Mouse (Mus musculus): ENCODE data around the gene Ntrk3. TPM values are rescaled to one million over a fixed set of nuclear protein-coding genes. Genes with fewer than 3 reads are reported as not detected.

The Ntrk3 gene
- polyA plus RNA-seq, 1 experiment from 2014 or later: 1.3 TPM

DNA sequence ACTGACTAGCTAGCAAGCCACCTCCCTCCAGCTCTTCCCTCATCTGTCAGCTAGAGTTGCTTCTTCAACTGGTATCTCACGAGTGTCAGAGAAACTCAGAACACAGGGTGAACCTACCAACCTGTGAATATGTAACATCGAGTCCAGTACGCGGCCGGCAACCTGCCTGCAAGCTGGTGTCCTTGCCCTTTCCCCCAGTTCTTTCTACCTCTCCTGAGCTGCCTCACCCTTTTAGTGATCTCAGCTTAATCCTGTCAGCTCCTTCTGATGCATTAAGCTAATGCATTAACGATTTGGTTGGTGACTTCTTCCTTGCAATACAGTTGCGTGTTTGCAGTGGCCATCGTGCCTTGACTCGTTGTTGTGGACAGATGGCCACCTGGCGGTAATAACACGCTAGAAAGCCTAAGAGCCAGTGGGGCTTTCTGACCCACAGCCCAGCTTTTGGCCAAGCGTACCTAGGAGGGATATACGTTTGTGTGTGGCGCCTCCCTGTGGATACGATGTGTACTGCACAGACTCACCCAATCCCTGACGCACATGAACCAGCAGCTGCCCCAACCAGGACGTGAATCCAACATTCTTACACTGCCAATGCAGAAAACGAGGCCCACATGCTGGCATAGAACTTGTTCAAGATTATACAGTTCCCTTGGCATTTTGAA lies 28.3 kb upstream of the Ntrk3 start:
- H3K4me1 ChIP-seq (ENCODE audit: control insufficient read depth in 2 of 2, insufficient read depth in 2 of 2, low read length in 2 of 2): no peaks in the 10 kb centered on the region; a peak in 1 of 4 replicates
- peaks cover 11% of the 10 kb centered on the region for H3K27me3 ChIP-seq (ENCODE audit: control insufficient read depth, insufficient read depth, low read length)
- H3K36me3 ChIP-seq (ENCODE audit: control insufficient read depth, insufficient read depth, low read length): no peaks in the 10 kb centered on the region
- no peak overlapping the region for H3K9ac ChIP-seq (ENCODE audit: low read length)
- WGBS: 21% methylated on average over 18 of the region's 18 CpGs
- ATAC-seq (ENCODE audit: insufficient number of reproducible peaks, insufficient read depth, low FRiP score, low read depth): no peak
- no peaks in the 10 kb centered on the region for H3K9me3 ChIP-seq (ENCODE audit: control insufficient read depth, low read length)
- 0 out of 2 replicates have a peak overlapping the region, but pooled peaks have one; percentile 25 for H3K4me2 ChIP-seq (ENCODE audit: low read length)
- H3K4me3 ChIP-seq (ENCODE audit: control insufficient read depth in 1 of 2, insufficient read depth in 1 of 2, low read depth in 1 of 2, low read length in 2 of 2): no peak overlapping the region
- no peak overlapping the region for H3K27ac ChIP-seq (replicated peaks in 1 of 2; ENCODE audit: control insufficient read depth in 1 of 2, insufficient read depth in 1 of 2, low read depth in 2 of 2, low read length in 2 of 2)

DNA sequence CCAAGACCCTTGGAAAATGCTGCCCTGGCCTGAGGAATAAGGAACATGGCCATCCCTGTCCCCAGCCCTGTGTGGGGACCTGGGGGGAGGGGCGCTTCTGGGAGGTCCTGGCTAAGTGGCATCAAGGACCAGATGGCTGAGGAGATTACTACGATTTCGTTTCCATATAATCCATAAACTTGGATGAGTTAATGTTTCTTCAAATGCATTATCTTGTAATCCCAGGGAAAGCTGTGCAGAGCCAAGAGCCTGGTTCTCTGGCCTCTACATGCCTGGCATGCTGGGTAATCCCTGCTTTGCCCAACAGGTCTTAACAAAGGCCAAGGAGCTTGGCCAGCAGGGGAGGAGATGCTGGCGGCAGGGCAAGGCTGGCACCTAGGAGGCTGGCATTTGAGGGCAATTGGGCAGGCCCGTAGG lies 27.4 kb upstream of the Ntrk3 start:
- H3K27ac ChIP-seq (replicated peaks in 1 of 2; ENCODE audit: control insufficient read depth in 1 of 2, insufficient read depth in 1 of 2, low read depth in 2 of 2, low read length in 2 of 2): no peak overlapping the region
- no peaks in the 10 kb centered on the region for H3K9me3 ChIP-seq (ENCODE audit: control insufficient read depth, low read length)
- H3K4me3 ChIP-seq (ENCODE audit: control insufficient read depth in 1 of 2, insufficient read depth in 1 of 2, low read depth in 1 of 2, low read length in 2 of 2): no peak overlapping the region
- WGBS: 70% methylated on average over 5 of the region's 5 CpGs
- no peaks in the 10 kb centered on the region; a peak in 1 of 4 replicates for H3K4me1 ChIP-seq (ENCODE audit: control insufficient read depth in 2 of 2, insufficient read depth in 2 of 2, low read length in 2 of 2)
- ATAC-seq (ENCODE audit: insufficient number of reproducible peaks, insufficient read depth, low FRiP score, low read depth): no peak
- peaks cover 11% of the 10 kb centered on the region for H3K27me3 ChIP-seq (ENCODE audit: control insufficient read depth, insufficient read depth, low read length)
- H3K9ac ChIP-seq (ENCODE audit: low read length): no peak overlapping the region
- H3K4me2 ChIP-seq (ENCODE audit: low read length): no peak overlapping the region
- no peaks in the 10 kb centered on the region for H3K36me3 ChIP-seq (ENCODE audit: control insufficient read depth, insufficient read depth, low read length)

DNA sequence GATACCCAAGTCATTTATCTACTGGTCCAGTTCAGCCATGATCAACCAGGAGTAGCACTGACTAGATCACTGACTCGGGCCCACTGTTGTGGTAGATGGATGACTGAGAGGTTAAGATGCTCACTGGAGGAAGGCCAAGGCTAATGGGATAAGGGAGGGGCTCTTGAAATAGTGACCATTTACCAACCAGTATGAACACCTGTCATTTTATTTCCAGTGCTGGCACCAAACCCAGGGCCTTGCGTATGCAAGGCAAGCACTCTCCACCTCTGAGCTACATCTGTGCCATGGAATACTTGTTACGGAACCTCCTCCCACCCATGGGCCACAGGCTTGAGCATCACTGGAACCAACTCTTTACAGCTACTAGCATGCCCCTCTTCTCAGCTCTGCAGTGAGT lies 26.0 kb upstream of the Ntrk3 start:
- ATAC-seq (ENCODE audit: insufficient number of reproducible peaks, insufficient read depth, low FRiP score, low read depth): no peak
- no peak overlapping the region for H3K4me3 ChIP-seq (ENCODE audit: control insufficient read depth in 1 of 2, insufficient read depth in 1 of 2, low read depth in 1 of 2, low read length in 2 of 2)
- H3K27me3 ChIP-seq (ENCODE audit: control insufficient read depth, insufficient read depth, low read length): peaks cover 11% of the 10 kb centered on the region
- 89% methylated on average over 3 of the region's 3 CpGs for WGBS
- H3K9ac ChIP-seq (ENCODE audit: low read length): no peak overlapping the region
- H3K4me1 ChIP-seq (ENCODE audit: control insufficient read depth in 2 of 2, insufficient read depth in 2 of 2, low read length in 2 of 2): no peaks in the 10 kb centered on the region; a peak in 1 of 4 replicates
- no peak overlapping the region for H3K27ac ChIP-seq (replicated peaks in 1 of 2; ENCODE audit: control insufficient read depth in 1 of 2, insufficient read depth in 1 of 2, low read depth in 2 of 2, low read length in 2 of 2)
- H3K9me3 ChIP-seq (ENCODE audit: control insufficient read depth, low read length): no peaks in the 10 kb centered on the region
- H3K36me3 ChIP-seq (ENCODE audit: control insufficient read depth, insufficient read depth, low read length): no peaks in the 10 kb centered on the region
- no peak overlapping the region for H3K4me2 ChIP-seq (ENCODE audit: low read length)

DNA sequence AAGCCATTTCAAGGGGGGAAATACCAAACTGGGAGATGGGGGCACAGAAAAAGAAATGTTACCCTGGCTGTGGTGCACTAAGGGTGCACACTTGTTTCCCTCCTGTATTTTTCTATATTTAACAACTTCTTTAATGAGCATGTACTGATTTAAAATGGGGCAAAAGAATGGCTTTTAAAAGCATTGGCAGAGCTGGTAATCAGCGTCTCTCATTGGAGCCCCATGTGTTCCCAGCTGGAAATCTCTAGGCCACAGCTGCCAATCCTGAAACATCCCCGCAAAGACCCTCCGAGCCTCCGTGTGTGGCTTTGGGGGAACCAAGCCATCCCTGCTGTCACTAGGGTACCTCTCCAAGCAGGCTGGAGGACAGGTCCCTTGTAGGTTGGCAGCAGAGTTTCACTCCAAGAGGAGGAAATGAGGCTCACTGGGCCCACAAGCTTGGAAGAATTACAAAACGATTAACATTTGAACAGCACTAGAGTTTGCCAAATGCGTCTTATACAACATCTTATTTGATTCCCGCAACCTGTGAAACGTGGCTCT lies 16.7 kb upstream of the Ntrk3 start:
- H3K9ac ChIP-seq (ENCODE audit: low read length): no peak overlapping the region
- H3K4me2 ChIP-seq (ENCODE audit: low read length): no peak overlapping the region
- H3K4me3 ChIP-seq (ENCODE audit: control insufficient read depth in 1 of 2, insufficient read depth in 1 of 2, low read depth in 1 of 2, low read length in 2 of 2): no peak overlapping the region
- no peaks in the 10 kb centered on the region for H3K36me3 ChIP-seq (ENCODE audit: control insufficient read depth, insufficient read depth, low read length)
- no peaks in the 10 kb centered on the region for H3K27me3 ChIP-seq (ENCODE audit: control insufficient read depth, insufficient read depth, low read length)
- ATAC-seq (ENCODE audit: insufficient number of reproducible peaks, insufficient read depth, low FRiP score, low read depth): no peak
- H3K9me3 ChIP-seq (ENCODE audit: control insufficient read depth, low read length): no peaks in the 10 kb centered on the region
- no peak overlapping the region for H3K27ac ChIP-seq (replicated peaks in 1 of 2; ENCODE audit: control insufficient read depth in 1 of 2, insufficient read depth in 1 of 2, low read depth in 2 of 2, low read length in 2 of 2)
- no peaks in the 10 kb centered on the region for H3K4me1 ChIP-seq (ENCODE audit: control insufficient read depth in 2 of 2, insufficient read depth in 2 of 2, low read length in 2 of 2)
- WGBS: 55% methylated on average over 8 of the region's 8 CpGs

DNA sequence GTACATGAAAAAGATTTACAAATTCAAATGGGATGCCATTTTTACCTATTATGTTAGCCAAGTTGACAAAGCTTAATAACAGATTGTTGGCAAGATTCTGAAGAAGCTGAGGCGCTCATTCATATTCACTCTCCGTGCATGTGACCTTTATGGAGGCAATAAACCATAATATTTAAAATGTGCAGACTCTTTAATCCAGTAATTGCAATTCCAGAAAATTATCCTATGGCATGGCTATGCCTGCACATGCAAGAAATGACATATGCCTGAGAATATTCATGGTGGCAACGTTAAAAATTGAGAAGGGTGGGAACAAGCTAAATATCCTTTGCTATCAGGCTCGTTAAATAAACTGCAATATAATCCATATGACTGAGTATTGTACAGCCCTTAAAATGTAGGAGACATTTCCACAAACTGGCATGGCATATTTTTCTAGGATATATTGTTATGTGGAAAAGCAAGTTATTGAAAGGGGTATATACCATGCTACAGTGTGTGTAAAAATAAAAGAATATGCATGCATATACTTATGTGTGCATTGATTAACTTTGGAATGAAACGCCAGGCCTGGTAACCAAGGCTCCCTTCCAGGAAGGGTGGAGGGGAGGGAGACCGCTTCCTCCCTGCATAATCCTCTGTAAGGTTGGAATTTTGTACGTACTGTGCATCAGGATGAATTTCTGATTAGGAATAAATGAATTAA lies 16.1 kb upstream of the Ntrk3 start:
- no peaks in the 10 kb centered on the region for H3K9me3 ChIP-seq (ENCODE audit: control insufficient read depth, low read length)
- no peak overlapping the region for H3K4me2 ChIP-seq (ENCODE audit: low read length)
- no peaks in the 10 kb centered on the region for H3K27me3 ChIP-seq (ENCODE audit: control insufficient read depth, insufficient read depth, low read length)
- WGBS: 75% methylated on average over 7 of the region's 7 CpGs
- H3K27ac ChIP-seq (replicated peaks in 1 of 2; ENCODE audit: control insufficient read depth in 1 of 2, insufficient read depth in 1 of 2, low read depth in 2 of 2, low read length in 2 of 2): no peak overlapping the region
- no peaks in the 10 kb centered on the region for H3K4me1 ChIP-seq (ENCODE audit: control insufficient read depth in 2 of 2, insufficient read depth in 2 of 2, low read length in 2 of 2)
- H3K4me3 ChIP-seq (ENCODE audit: control insufficient read depth in 1 of 2, insufficient read depth in 1 of 2, low read depth in 1 of 2, low read length in 2 of 2): no peak overlapping the region
- no peaks in the 10 kb centered on the region for H3K36me3 ChIP-seq (ENCODE audit: control insufficient read depth, insufficient read depth, low read length)
- ATAC-seq (ENCODE audit: insufficient number of reproducible peaks, insufficient read depth, low FRiP score, low read depth): no peak
- H3K9ac ChIP-seq (ENCODE audit: low read length): no peak overlapping the region

GRCm38 (mm10) chr7:78752961-78753360 lies 15.1 kb upstream of the Ntrk3 start:
- Histone ChIP-seq H3K4me3 (ENCODE audit: control insufficient read depth in 1 of 2, insufficient read depth in 1 of 2, low read depth in 1 of 2, low read length in 2 of 2) (no peak overlapping the region), H3K4me2 (ENCODE audit: low read length) (no peak overlapping the region), H3K9ac (ENCODE audit: low read length) (no peak overlapping the region), H3K9me3 (ENCODE audit: control insufficient read depth, low read length) (no peaks in the 10 kb centered on the region), H3K36me3 (ENCODE audit: control insufficient read depth, insufficient read depth, low read length) (no peaks in the 10 kb centered on the region), H3K27me3 (ENCODE audit: control insufficient read depth, insufficient read depth, low read length) (no peaks in the 10 kb centered on the region), H3K27ac (replicated peaks in 1 of 2; ENCODE audit: control insufficient read depth in 1 of 2, insufficient read depth in 1 of 2, low read depth in 2 of 2, low read length in 2 of 2) (no peak overlapping the region), H3K4me1 (ENCODE audit: control insufficient read depth in 2 of 2, insufficient read depth in 2 of 2, low read length in 2 of 2) (no peaks in the 10 kb centered on the region)
- WGBS: 85% methylated on average over 4 of the region's 4 CpGs
- ATAC-seq (ENCODE audit: insufficient number of reproducible peaks, insufficient read depth, low FRiP score, low read depth): no peak

DNA sequence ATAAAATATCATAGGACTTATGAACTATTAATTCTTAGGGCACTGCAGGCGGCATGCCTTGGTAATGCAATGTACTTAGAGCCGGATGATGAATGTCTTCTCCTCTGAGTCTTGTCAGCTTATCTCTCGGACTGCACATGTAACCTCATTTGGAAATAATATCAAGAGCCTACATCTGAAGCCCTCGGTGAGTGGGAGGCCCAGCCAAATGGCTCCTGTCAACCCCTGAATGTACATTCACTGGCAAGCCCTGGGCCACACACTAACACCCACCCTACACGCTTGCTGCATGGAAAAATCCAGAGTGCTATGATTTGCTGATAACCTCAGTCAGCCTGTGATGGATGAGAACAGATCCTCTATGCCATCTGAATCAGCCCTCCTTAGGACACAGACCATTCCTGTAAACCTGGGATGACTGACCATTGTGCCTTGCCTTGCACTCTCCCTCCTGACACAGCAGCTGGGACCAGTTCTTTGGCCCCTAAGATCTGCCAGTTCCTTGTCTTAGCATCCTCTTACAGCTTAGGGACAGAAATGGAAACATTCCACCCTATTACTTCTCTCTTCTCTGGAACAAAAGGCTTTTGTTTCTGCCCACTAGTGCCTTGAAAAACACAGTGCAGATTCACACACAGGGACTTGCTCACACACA lies 6.0 kb upstream of the Ntrk3 start:
- H3K9ac ChIP-seq (ENCODE audit: low read length): no peak overlapping the region
- H3K4me1 ChIP-seq (ENCODE audit: control insufficient read depth in 2 of 2, insufficient read depth in 2 of 2, low read length in 2 of 2): no peaks in the 10 kb centered on the region
- no peaks in the 10 kb centered on the region for H3K36me3 ChIP-seq (ENCODE audit: control insufficient read depth, insufficient read depth, low read length)
- H3K4me3 ChIP-seq (ENCODE audit: control insufficient read depth in 1 of 2, insufficient read depth in 1 of 2, low read depth in 1 of 2, low read length in 2 of 2): no peak overlapping the region
- H3K27me3 ChIP-seq (ENCODE audit: control insufficient read depth, insufficient read depth, low read length): no peaks in the 10 kb centered on the region
- WGBS: 53% methylated on average over 5 of the region's 5 CpGs
- H3K27ac ChIP-seq (replicated peaks in 1 of 2; ENCODE audit: control insufficient read depth in 1 of 2, insufficient read depth in 1 of 2, low read depth in 2 of 2, low read length in 2 of 2): no peak overlapping the region
- H3K9me3 ChIP-seq (ENCODE audit: control insufficient read depth, low read length): no peaks in the 10 kb centered on the region
- no peak for ATAC-seq (ENCODE audit: insufficient number of reproducible peaks, insufficient read depth, low FRiP score, low read depth)
- no peak overlapping the region for H3K4me2 ChIP-seq (ENCODE audit: low read length)

Measured in heart, embryonic 14.5 days (tissue).